Mouse (Mus musculus): ENCODE results near the gene Trpm3. TPM values are rescaled to one million over a fixed set of nuclear protein-coding genes. Genes with fewer than 3 reads are reported as not detected.

The Trpm3 gene
- polyA plus RNA-seq, 1 experiment from 2014 or later = 1.8 TPM

DNA sequence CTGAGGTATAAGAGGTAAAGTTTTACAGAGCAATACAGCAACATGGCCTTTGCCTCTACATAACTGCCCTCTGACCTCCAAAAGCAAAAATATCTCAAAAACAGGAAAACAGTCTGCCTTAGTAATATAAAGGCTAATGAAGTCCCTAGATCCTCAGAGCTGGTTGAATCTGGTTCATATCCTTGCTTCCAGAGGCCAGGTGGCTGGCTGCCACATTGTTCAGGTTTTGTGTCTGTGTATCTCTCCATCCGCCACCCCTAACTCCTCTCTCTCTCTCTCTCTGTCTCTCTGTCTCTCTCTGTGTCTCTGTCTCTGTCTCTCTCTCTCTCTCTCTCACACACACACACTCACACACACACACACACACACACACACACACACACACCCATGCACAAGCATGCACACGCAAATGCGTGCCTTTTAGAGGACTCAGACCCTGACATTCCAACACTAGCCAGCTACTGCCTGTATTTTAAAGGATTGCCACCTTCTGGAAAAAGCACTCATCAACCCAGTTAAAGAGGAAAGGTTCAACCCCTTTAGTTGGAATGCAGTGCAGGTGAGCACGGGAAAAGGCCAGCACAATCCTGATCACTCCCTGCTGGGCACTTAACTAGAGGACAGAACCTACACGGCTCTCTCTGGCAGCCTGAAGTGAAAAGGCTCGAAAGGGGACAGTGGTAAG, 902.8 kb downstream of the Trpm3 start:
- Histone ChIP-seq H3K4me1 (ENCODE audit: control insufficient read depth, insufficient read depth, low read length) (0 out of 2 replicates have a peak, but pooled peaks cover 3% of the 10 kb centered on the region), H3K9ac (ENCODE audit: low read depth, low read length) (no peak overlapping the region), H3K9me3 (replicated peaks; ENCODE audit: control insufficient read depth, low read length) (no peaks in the 10 kb centered on the region), H3K36me3 (ENCODE audit: control insufficient read depth, insufficient read depth, low read length) (no peaks in the 10 kb centered on the region), H3K27me3 (ENCODE audit: control insufficient read depth, insufficient read depth, low read length) (no peaks in the 10 kb centered on the region), H3K27ac (ENCODE audit: low read depth, low read length) (no peak overlapping the region), H3K4me3 (ENCODE audit: low read depth, low read length) (no peak overlapping the region), H3K4me2 (no peak overlapping the region)
- no peak for ATAC-seq (replicated peaks; ENCODE audit: insufficient number of reproducible peaks, low FRiP score, low TSS enrichment)
- 54% methylated on average over 6 of the region's 6 CpGs for WGBS (ENCODE audit: insufficient replicate concordance)

- Histone ChIP-seq H3K4me1 (ENCODE audit: control insufficient read depth, insufficient read depth, low read length) (no peaks in the 10 kb centered on the region), H3K27ac (ENCODE audit: low read depth, low read length) (no peak overlapping the region), H3K4me2 (no peak overlapping the region), H3K36me3 (ENCODE audit: control insufficient read depth, insufficient read depth, low read length) (no peaks in the 10 kb centered on the region), H3K9ac (ENCODE audit: low read depth, low read length) (no peak overlapping the region), H3K27me3 (ENCODE audit: control insufficient read depth, insufficient read depth, low read length) (no peaks in the 10 kb centered on the region), H3K4me3 (ENCODE audit: low read depth, low read length) (no peak overlapping the region), H3K9me3 (replicated peaks; ENCODE audit: control insufficient read depth, low read length) (no peaks in the 10 kb centered on the region)
- WGBS (ENCODE audit: insufficient replicate concordance) = 44% methylated on average over 6 of the region's 6 CpGs
- no peak for ATAC-seq (replicated peaks; ENCODE audit: insufficient number of reproducible peaks, low FRiP score, low TSS enrichment)
Measured at GRCm38 (mm10) chr19:23042168-23042733, 903.4 kb downstream of the Trpm3 start.

DNA sequence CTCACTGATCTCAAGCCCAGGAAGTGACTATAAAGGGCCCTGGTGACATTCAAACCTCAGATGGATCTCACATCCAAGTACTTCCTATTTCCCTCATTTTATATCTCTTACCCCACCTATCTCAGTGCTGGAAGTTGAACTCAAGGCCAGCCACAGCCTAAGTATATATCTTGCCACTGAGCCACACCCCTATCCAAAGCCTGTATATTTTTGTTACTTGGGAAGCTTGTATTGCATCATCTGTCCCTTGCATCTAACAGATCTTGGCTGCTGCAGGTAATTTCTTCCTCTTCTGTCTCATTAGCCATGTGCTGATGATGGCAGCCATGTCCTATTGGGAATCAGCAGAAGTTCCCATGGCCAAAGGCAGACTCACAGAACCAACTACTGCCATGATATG, 904.9 kb downstream of the Trpm3 start:
- H3K27ac ChIP-seq (ENCODE audit: low read depth, low read length) = no peak overlapping the region
- no peaks in the 10 kb centered on the region for H3K9me3 ChIP-seq (replicated peaks; ENCODE audit: control insufficient read depth, low read length)
- ATAC-seq (replicated peaks; ENCODE audit: insufficient number of reproducible peaks, low FRiP score, low TSS enrichment) = no peak
- no peaks in the 10 kb centered on the region for H3K36me3 ChIP-seq (ENCODE audit: control insufficient read depth, insufficient read depth, low read length)
- H3K9ac ChIP-seq (ENCODE audit: low read depth, low read length) = no peak overlapping the region
- H3K4me3 ChIP-seq (ENCODE audit: low read depth, low read length) = no peak overlapping the region
- H3K4me2 ChIP-seq = no peak overlapping the region
- H3K27me3 ChIP-seq (ENCODE audit: control insufficient read depth, insufficient read depth, low read length) = no peaks in the 10 kb centered on the region
- H3K4me1 ChIP-seq (ENCODE audit: control insufficient read depth, insufficient read depth, low read length) = no peaks in the 10 kb centered on the region

MicroRNA genes within 50 kb of the gene (microRNA counts, 519-probe panel; counts per million panel counts)
- microRNA mmu-miR-204 = 4,145 counts per million, percentile 30 among the panel's probes with 10 or more counts

Small RNA genes within 50 kb of the gene (microRNA-seq; reads per million reads assigned to microRNA genes)
- gene Mir204 (ENCODE audit: borderline number of aligned reads) = 148 reads per million, percentile 66 among the genes with 10 or more reads in this experiment
